Mouse (Mus musculus): ENCODE data around the gene Tpst1. TPM values are rescaled to one million over a fixed set of nuclear protein-coding genes. Genes with fewer than 3 reads are reported as not detected.

Tpst1 gene
- 1.7 TPM for polyA plus RNA-seq (2017; shearing (Covaris generic))

GRCm38 (mm10) chr5:130073026-130073425, at the start of gene Tpst1:
Tpst1 (plus strand) TSS chr5:130073326.

GRCm38 (mm10) chr5:130029142-130029897, 43.8 kb upstream of the Tpst1 start, which contains the start of the genes Asl and Crcp:
Asl (minus strand) TSS chr5:130029247.
Crcp (plus strand) TSS chr5:130029290.

GRCm38 (mm10) chr5:130144334-130145312, 71.5 kb downstream of the Tpst1 start, which contains the start of gene Kctd7:
Kctd7 (plus strand) TSS chr5:130144861.

GRCm38 (mm10) chr5:130171423-130171954, 98.4 kb downstream of the Tpst1 start, which contains the start of gene Rabgef1:
Rabgef1 (plus strand) TSS chr5:130171798.

Other genes starting within 250 kb of the Tpst1 start
- 34.6 TPM for gene Sumf2, start 226.3 kb upstream of the Tpst1 start, polyA plus RNA-seq (2017; shearing (Covaris generic))
- 362 TPM for gene Chchd2, start 185.9 kb upstream of the Tpst1 start, polyA plus RNA-seq (2017; shearing (Covaris generic))
- gene Zbed5, start 177.6 kb upstream of the Tpst1 start, polyA plus RNA-seq (2017; shearing (Covaris generic)) = 1.3 TPM
- gene Phkg1, start 174.8 kb upstream of the Tpst1 start, polyA plus RNA-seq (2017; shearing (Covaris generic)) = 0.33 TPM
- gene Nupr1l, start 164.8 kb upstream of the Tpst1 start, polyA plus RNA-seq (2017; shearing (Covaris generic)) = not detected
- gene Vkorc1l1, start 131.4 kb upstream of the Tpst1 start, polyA plus RNA-seq (2017; shearing (Covaris generic)) = 5.5 TPM
- gene Gusb, start 70.3 kb upstream of the Tpst1 start, polyA plus RNA-seq (2017; shearing (Covaris generic)) = 58.3 TPM
- 97.4 TPM for gene Asl, start 44.1 kb upstream of the Tpst1 start, polyA plus RNA-seq (2017; shearing (Covaris generic))
- 56.1 TPM for gene Crcp, start 44.0 kb upstream of the Tpst1 start, polyA plus RNA-seq (2017; shearing (Covaris generic))
- gene Kctd7, start 71.5 kb downstream of the Tpst1 start, polyA plus RNA-seq (2017; shearing (Covaris generic)) = 7.8 TPM
- gene Rabgef1, start 98.5 kb downstream of the Tpst1 start, polyA plus RNA-seq (2017; shearing (Covaris generic)) = 40.9 TPM
- 7.8 TPM for gene Tmem248, start 143.8 kb downstream of the Tpst1 start, polyA plus RNA-seq (2017; shearing (Covaris generic))
- gene Sbds, start 182.2 kb downstream of the Tpst1 start, polyA plus RNA-seq (2017; shearing (Covaris generic)) = 120 TPM
- gene Tyw1, start 182.3 kb downstream of the Tpst1 start, polyA plus RNA-seq (2017; shearing (Covaris generic)) = 47.9 TPM

Measured in CD4-positive, CD25-positive, alpha-beta regulatory T cell, adult 9 weeks (primary cell).